Mouse (Mus musculus): ENCODE data around the gene S100pbp.
A peak's percentile ranks its signal among the peaks of the same experiment; 100 is the strongest.

The S100pbp gene

DNA sequence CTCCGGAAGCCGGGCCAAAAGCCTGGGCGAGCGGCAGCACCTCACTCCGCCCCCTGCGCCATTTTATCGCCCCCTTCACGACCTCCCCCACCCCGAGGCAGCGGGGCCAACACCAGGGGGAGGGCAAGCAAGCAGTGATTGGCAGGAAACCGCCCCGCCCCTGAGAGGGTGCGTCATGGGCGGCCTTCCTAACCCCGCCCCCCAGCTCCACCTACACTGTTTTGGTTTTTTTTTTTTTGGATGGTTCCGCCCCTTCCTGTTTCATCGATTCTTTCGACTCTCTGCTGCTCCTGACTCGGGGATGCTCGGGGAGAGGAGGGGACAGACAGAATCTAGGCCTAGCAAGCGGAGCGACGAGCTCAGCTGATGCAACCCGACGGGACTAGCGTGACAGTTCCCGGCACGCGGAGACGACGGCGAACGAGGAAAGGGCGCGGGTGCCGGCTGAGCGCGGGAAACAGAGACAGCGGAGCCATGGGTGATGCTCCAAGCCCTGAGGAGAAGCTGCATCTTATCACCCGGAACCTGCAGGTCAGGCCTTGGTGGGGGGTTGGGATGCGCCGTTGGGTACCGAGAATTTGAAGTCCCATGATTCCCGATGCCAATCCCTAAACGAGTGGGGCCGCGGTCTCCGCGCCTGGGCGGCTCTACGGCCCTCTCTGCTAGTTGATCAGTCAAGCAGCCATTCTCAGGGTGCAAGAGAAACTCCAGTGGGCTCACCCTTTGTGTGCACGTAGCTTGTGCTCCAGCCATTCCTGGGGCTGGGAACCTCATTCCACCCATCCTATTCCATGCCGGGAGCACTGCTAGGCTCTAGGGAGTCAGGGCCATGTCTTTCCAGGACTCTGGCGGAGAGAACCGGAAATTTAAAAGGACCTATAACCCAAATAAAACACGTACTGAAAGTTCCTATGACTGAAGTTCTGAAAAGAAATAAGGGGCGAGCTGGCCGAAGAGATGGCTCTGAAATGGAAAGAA is at the start of gene S100pbp, which contains the start of gene Yars:
Gene S100pbp (minus strand): TSS at position 186 of the 978 bp plus-strand sequence.
Gene Yars (plus strand): TSS at position 219 of the 978 bp plus-strand sequence.
- peak; percentile 99 for DNase-seq

DNA sequence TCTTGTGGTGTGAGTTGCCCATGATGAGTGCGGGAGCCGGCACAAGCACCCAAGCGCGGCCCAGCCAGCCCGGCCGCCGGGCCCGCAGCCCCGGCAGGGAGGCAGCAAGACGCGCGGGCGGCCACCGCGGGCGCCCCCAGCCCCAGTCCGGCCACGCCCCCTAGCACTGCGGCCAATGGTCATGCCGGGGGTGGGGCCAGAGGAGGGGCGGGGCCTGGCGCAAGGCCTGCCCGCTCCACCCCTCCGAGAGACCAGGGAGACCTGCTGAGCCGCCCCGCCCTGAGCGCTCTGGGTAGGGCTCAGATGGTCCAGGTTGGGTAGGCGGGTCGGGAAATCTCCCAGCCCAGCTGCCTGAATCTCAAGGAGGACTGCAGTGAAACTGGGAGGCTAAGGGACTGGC is 49.5 kb upstream of the S100pbp start:
- DNase-seq, result peak; percentile 35

DNA sequence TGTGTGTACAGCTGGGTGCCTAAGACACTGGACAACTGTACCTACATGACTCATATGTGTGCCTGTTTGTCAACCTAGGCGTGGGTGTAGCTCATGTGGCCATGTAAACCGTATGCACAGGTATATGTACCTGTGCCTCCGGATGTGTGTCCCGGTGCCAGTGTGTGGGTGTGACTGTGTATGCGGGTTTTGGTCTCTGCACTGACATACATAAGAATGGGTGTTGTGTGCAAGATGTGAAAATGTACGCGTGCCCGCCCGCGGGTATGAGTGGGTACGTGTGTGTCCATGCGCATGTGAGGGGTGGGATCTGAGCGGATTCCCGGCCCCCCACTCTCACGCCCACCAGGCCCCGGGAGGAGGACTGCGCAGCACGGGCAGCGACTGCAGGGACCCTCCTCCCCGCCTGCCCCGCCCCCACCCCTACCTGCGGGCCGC is 49.1 kb upstream of the S100pbp start:
- no peak for DNase-seq

DNA sequence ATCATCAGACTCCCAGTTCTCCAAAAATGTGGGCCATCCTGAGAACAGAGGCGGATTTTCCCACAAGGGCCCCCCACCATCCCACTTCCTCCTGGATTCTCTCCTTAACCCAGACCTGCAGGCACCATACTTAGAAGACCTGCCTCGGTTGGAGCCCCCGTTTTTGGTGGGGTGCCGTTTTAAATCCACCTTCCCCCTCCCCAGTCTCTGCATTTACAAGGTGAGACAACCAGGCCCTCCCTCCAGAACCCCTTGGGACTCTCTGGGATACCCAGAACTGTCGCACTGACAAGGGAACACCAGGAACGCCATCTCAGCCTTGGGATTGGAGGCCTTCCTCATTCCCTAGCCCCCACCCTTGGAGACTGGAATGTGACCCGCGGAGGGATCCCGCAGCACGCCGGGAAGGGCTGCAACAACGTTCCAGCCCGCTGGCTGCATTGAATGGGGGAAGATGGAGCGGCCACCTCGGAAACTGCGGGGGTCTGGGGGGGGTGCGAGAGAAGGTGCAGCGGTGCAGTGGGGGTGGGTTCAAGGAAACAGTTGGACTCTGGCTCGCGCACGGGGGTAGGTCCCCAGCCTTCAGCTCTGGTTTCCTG is 48.4 kb upstream of the S100pbp start:
- no peak for DNase-seq

DNA sequence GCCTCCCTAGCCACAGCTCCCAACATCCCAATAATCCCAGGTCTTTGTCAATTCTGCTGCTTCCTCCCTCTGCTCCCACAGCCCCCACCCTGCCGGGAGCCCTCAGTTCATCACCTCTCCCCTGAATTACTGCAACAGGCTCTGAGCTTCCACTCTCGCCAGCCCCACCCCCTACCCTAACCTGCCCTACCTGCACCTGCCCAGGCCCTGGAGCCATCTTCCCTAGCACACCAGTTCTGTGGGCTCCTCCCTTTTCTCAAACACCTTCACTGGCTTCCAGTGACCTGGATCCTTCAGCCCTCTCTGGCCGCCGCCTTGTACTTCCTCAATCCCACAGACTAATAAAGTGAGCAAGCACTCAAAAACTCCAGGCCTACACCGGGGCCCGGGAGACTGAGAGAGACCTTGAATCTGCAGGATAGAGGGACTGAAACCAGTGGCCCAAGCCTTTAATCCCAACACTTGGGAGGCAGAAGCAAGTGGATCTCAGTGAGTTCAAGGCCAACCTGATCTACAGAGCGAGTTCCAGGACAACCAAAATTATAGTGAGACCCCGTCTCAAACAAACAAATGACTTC is 46.8 kb upstream of the S100pbp start:
- DNase-seq, result no peak

DNA sequence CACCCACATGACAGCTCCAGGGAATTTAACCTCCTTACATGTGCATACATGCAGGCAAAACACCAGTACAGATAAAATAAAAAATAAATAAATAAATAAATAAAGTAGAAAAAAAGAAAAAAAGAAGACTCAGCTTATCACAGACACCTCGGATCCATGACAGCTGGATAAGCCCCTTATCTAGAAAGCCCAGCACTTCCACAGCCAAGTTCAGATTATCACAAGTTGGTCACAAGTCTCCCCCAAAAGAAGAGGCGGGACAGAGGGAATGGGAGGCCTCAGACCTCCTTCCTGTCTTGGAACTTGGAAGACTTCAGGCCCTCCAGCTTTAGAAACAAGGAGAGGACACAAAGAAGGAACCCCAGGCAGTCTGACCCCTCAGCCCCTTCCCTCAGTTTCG is 45.6 kb upstream of the S100pbp start:
- DNase-seq, result no peak

DNA sequence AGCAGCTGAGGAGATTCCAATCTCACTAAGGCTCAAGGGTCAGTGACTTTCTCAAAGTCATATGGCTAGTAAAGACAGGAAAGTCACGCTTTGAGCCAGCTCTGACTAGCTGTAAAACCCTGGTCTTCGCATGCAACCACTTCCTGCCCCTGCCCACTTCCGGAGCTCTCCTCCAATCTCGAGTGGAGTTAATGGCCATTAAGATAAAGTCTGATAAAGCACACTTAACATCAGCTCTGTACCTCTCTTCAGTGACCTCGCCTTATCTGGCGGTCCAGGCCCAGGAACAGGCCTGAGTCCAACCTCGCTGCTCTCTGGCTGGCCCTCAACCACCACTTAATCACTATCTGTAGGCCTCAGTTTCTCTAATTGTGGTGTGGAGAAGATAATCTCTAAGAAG is 45.0 kb upstream of the S100pbp start:
- DNase-seq, result no peak

DNA sequence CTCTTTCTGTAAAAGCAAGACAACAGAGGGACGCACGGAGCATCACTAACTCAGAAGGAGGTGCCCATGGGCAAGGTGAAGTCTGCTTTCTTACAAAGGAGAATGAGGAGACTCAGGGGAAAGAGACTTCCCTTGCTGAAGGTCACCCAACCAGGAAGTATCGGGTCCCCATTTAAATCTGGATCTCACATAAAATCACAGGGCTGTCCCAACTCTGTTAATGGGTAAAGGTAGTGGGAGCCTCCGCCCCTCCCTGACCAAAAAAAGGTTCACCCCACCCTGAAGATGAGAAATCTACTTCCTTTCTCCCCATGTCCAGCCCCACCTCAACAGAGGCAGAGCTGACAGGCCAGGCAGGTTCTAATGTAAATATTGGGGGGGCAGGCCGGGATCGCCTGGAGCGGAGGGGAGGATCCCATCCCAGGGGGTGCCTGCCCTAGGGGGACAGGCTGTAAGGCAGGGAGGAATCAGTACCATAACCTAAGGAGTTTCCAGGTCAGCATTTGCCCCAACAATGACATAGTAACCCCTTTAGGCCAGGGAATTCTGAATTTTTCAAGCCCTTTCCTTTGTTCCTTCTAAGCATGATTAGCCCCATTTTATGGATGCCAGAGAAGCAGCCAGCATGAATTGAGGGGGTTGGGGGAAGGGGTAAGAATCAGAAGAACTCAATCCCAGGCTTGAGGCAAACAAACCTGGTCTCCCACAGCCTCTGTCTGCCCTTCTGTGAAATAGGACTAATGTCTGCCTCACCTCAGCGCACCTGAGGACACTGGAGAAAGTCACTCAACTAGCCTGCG is 43.2 kb upstream of the S100pbp start:
- DNase-seq, result no peak

DNA sequence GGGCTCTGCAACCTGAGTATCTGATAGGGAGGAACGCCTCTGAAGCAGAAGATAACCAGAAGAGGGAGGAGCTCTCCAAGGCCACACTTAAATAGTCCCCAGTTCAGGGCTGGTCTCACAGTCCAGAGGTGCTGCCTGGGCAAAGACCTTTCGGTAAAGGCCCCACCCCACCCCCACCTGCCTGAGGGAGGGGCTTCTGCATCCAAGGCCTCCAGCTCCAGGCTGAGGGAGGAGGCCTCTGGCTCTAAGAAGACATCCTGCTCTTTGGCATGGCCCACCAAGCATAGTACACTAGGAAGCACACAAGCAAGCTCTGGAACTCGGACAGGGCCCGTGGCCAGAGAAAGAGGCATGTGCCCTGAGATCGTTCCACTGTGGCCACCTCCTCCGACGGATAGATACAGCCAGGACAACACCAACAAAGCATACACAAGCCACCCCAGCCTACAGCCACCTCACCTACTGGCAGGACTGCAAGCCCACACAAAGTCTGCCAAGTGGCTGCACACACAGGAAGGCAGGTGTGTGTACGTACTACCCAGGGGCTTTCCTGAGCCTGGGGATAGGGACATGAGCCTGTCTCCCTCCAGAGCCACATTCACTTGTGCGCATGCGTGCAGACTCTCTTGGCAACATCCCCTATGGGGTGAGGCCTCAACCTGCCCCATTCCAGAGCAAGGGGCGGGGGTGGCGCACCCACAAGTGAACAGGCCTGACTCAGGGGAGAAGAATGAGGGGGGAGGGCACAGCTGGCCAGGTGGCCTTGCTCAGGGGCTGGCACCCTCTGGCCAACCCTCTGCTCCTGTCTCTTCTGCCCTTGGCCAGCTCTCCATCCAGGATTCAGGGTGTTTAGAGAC is 42.3 kb upstream of the S100pbp start:
- no peak for DNase-seq

DNA sequence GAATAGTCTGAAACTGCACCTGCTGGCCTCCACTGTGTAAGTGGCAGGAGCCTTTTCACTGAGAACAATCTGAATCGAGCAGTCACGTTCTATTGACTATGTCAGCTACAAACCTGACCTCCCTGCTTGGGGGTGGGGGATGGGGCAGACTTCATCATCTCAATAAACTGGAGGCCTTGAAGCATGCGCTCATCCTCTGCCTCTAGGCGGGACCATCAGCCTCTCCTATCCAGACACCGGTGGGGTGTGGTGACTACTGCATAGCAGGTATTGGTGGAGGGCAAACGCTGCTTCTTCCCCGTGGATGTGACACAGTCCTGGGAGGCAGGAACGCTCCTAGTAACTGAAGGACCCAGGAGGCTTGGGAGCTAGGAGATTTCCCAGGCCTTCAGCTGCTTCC is 41.4 kb upstream of the S100pbp start:
- no peak for DNase-seq

DNA sequence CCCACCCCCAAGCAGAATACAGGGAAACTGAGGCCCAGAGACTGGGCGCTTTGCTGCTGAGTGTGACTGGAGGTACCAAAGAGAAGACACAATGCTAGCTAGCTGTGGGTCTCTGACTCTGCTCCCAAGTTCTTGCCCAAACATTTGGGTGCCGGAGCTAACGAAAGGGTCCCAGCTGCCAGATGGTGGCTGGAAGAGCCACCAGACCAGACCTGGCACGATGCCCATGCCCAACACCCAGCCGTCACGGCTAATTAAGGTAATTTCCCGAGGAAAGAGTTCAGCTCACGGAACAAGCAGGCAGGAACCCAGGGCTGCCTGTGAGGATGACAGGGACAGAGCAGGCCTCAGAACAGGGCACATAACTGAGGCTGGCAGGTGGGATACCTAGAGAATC is 38.5 kb upstream of the S100pbp start:
- no peak for DNase-seq

DNA sequence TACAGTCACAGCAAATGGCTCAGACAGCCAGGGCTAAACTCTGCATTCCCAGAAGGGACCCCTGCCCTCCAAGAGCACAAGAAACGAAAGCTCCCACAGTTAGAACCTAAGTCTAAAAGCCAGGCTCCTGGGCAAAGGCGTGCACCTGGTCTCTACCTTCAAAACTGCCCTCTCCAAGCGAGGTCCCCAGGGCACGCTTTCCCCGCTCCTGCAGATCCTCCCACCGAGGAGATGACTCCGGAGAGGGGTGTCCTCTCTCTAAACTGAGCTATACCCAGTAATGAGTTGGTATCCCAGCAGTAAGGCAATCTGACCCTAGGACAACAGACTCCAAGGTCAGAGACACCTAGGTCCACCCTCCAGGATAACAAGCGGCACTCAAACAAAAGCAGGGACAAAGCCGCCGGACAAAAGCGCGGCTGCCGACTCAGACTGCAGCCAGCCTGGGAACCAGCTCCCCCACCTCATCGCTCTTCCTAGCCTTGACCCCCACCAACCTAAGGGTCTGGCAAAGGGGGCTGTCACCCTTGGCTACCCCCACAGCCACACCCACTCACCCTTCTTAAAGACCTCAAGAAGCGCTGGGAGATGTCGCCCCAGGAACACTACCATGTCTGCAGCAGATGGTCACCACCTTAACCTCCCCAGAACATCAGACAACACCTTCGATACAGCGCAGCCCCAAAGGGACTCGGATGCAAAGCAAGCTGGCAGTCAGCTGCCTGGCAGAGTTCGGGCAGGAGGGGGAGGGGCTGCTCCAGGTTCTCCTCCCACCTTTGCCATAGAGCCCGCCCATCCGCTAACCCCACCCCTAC is 37.9 kb upstream of the S100pbp start:
- no peak for DNase-seq

DNA sequence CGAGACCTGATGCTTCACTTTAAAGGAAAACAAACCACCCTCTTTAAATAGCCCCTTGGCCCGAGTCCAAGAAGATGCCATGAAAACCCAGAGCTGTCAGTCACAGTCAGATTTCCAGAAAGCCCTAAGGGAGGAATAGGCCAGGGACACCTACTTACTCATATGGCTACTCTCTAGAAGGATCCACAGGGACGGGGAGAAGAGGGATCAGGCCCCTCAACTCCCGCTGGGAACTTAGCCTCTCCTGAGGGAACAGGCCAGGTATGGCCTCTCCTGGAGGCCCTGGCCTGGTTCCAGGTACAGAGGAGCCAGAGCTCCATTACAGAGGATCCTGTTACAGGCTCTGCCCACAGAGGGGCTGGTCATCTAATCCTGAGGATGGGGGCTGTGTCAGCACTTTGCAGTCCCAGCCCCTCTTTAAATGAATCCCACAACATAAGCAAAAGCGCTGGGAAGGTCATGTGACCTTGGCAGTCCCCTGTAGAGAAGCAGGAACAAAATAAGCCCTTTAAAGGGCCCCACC is 37.0 kb upstream of the S100pbp start:
- no peak for DNase-seq

DNA sequence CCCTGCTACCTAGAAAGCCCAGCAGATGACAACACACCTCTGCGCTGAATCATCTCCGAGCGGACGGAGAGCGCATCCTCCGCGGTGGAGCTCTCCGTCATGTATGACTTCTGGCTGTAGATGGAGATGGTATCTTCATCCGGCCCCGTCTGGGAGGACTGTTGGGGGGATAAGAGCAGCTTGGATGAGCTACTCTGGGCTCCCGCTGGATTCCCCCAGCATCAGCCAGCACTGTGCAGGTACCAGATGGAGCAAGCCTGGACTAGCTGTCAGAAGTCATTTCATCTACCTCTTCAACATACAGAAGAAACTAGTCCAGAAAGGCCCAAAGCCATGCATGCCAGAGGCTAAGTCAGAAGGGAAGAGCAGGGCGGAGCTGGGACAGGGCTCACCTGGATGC is 35.8 kb upstream of the S100pbp start:
- no peak for DNase-seq

DNA sequence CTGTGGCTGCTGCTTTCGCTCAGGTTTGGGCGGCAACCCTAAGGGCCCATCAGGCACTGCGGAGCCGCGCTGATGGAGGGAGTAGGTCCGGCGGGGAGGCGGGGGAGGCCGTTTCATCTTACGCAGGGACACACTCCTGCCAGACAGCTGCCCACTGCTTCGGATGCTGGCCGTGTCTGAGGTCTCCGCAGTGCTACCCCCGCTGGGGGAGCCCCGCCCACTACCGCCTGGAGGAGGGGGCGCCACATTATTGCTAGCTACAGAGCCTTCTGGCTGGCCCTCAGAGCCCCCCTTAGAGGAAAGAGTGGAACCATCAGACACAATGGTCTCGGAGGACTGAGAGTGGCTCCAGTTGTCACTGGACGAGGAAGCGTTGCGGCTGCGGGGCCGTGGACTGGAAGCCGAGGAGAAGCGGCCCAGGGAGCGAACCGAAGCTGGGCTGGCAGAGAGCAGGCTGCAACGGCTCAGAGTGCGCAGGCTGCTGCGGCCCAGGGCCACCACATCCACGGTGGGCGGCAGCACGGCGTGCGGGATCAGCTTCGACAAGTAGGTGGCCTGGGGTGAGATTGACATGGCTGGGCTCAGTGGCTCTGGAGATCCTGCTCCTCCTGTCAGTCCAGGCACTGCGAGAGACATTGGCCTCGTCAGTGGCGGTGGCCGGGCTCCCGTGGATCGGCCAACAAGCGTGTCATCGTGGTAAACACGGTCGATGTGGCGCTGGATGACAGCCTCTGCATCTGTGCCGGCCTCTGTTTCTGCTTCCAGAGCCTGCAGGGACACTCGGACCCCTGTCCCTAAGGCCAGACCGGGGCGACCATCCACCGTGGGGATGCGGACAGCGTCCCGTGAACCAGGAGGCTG is 34.1 kb upstream of the S100pbp start:
- DNase-seq, result no peak

DNA sequence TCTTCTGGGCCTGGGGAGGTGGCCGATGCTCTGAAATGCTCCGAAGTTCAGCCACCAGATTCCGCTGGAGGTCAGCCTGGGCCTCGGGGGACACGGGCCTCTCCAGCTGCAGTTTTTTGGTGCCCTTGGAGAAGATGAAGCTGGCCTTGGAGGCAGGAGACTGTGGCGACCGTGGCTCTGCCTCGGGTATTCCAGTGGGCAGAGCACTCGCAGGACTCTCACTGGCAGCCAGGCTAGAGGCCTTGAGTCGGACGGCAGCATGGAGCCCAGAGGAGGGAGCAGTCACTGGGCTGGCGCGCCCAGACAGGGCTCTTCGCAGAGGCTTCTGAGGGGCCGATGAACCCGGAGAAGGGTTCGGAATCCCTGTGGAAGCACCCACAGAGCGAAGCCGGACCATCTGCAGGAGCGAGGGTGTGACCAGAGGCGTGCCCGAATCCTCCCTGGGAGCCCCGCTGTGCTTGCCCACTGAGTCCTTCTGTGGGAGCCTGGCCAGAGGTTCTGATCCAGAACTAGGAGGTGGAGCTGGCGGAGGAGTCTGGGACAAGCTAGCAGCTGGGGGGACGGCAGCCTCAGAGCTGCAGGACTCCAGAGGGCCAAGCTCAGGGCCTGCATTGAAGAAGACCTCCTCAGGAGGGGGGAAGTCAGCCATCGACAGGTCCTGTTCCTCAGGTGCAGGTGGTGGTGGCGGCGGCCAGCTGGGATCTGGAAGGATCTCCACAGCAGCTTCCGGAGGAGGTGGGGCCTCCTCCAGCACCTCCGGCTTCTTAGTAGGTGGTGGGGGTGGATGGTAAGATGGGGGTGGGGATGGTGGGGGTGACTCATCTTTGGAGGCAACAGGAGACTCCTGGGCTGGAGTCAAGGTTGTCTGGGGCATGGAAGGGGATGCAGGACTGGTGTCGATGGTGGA is 32.7 kb upstream of the S100pbp start:
- DNase-seq, result no peak

DNA sequence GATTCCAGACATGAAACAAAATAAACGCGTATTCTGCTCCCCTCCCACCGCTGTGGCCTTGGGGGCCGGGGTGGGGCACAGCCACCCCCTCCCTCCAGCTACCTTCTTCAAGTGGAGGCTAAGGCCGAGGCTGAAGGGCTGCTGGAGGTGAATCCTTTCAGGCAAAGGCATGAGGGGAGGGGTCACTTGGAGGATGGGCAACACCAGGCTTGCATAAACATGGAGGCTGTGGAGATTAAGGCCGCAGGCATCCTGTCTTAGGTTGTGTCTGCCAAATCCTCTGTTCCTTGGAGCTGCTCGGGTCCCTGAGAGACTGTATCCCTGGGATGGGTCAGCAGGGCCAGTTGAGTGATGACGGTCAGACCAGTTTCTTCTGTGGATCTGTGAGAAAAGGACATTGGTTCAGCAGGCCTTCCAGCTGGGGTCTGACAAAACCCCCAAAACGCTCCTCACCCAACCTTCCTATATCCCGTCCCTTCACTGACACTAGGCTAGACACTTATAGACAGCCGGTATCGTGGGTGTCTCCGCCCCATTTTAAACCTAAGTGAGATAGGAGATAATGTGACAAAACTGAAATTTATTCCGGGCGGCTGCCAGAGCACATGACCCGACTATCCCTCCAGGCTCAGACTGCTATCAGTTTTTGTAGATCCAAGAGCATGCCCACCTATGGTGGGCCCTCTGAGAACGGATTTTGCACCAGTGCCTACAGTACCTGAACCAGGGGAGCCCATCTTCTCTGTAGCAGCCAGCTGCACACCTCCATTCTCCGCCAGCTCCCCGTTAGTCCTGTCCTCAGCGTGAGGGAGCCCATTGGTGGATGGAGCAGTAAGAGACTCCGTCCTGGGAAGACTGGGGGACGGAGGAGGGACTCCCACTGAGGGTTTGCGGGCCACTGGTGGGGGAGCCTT is 31.8 kb upstream of the S100pbp start:
- no peak for DNase-seq
